Mouse (Mus musculus) yolk sac, embryonic 10.5 days (tissue): ENCODE measurements around the gene Tpr.

Experiments
- DNase-seq: peaks from one replicate; pipeline ENCODE4 v3.0.0-alpha.2; 2017; ENCODE audit warnings: low spot score

Gene Tpr

GRCm38 (mm10) chr1:150463068-150463467 is 70.4 kb downstream of the Tpr start:
- DNase-seq, result no peak

- DNase-seq, result no peak
These were observed 71.1 kb downstream of the Tpr start for GRCm38 (mm10) chr1:150463691-150464090.

GRCm38 (mm10) chr1:150465364-150465763 is 72.7 kb downstream of the Tpr start:
- DNase-seq, result no peak

DNA sequence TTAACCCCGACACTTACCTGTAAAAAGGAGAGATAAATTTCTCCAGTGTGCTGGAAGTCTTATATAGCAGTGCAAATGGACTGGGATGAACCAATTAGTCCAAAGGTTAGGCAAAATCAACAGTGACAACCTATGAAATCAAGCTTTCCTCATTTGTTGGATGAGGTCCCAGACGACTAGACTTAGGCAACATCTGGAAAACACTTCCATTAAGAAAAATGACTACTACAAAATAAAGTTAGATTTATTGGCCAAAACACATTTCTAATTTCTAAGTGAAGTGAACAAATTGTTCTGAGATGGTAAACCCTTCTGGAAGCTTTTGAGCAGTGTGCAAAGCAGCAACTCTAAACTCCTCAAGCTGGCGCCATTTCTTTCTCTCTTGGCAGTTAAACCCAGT is 73.5 kb downstream of the Tpr start, which contains the start of gene Prg4:
Gene Prg4, minus strand, starts transcription at position 34 of the 400 bp plus-strand sequence.
- no peak for DNase-seq

DNA sequence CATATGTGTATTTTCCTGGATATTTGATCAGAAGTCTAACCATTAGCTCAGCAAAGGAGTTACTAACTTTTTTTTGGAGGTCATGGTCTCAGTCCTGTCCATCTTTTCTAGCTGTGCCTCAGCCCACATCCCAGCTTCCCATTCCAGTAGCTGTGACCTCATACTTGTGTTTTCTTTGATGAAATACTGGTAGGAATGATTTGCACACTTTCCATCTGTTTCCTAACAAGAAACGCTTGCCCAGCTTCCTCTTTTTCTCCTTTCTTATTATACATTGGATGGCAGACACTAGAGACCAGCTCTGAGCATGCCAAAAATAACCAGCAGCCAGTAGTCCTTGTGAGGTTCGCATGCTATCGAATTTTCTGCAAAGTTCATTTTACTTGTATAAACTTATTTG is 77.4 kb downstream of the Tpr start:
- no peak for DNase-seq

GRCm38 (mm10) chr1:150472525-150472924 is 79.9 kb downstream of the Tpr start:
- DNase-seq, result no peak

- no peak for DNase-seq
These were observed 88.0 kb downstream of the Tpr start for GRCm38 (mm10) chr1:150480674-150481073.

DNA sequence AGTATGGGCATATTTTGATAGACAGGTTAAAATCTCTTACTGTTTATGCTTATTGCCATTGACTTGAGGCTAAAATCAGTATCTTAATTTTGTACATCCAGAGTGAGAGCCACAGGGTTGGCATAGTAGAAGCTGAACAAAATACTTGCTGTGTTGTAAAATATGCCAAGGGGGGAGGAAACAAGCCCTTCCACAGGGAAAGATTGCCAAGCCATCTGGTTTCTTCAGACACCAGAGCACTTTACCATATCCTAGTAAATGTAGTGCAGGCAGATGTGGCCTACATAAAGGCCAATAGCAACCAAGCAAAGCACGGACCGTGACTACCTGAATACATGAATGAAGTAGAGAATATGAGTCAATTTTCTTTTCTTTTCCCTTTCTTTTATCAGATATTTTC is 96.5 kb downstream of the Tpr start:
- no peak for DNase-seq

- DNase-seq, result no peak
These were observed 104.1 kb downstream of the Tpr start for GRCm38 (mm10) chr1:150496626-150497302.

- no peak for DNase-seq
These were observed 105.1 kb downstream of the Tpr start for GRCm38 (mm10) chr1:150497690-150498089.

DNA sequence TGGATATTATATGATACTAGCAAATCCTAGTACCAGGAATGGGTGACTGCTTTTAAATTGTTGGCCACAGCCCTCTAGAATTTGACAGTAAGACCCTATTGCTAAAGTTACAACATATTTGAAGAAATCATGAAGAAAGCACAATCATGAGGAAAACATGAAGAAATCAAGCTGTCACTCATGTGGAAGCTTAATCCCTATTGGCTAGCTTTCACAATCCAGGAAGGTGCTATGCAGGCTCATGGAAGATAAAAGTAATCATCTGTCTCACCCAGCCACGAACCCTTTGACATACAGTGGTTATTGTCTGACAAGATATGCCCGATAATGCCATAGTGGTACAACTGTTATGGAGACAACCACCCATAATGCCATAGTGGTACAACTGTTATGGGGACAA is 105.5 kb downstream of the Tpr start:
- no peak for DNase-seq
